ENCODE assay signal across 20 mouse cellular contexts in genomic region chr7:89445137-89445536, GRCm38 (mm10). TPM values are rescaled to one million over a fixed set of nuclear protein-coding genes. Genes with fewer than 3 reads are reported as not detected.
DNase-seq lines count a peak whose midpoint lies in the region; ATAC-seq and TF ChIP-seq lines count a peak whose summit lies in the region.
"Had no signal": no experiment of that assay in that cellular context is flagged by ENCODE, and none has a peak within 500 bp of the region (broad histone marks: within the 10 kb centered on the region; RNA-seq: fewer than 3 reads in every experiment).

No protein-coding gene starts in this region.

- POLR2A ChIA-PET in Patski (lab: Charles Lee) = no interaction called here

- WGBS in lung, postnatal 0 days = 35% methylated on average over 4 of the region's 4 CpGs

- H3K9me3 ChIP-seq in lung, postnatal 0 days (ENCODE audit: low read length) = no peaks in the 10 kb centered on the region
- H3K9me3 ChIP-seq: embryonic facial prominence, embryonic 12.5 days; heart, embryonic 10.5 days; intestine, embryonic 15.5 days; liver, embryonic 12.5 days; midbrain, embryonic 15.5 days; neural tube, embryonic 12.5 days had no signal

- peak; percentile 65; the same call in 1 of the 2 replicates for TF ChIP-seq EP300 in lung, postnatal 0 days (IDR thresholded peaks at IDR 0.05)

- H3K9ac ChIP-seq in lung, postnatal 0 days (replicated peaks; ENCODE audit: low read depth) = no peak overlapping the region
- H3K9ac ChIP-seq: embryonic facial prominence, embryonic 12.5 days; hindbrain, embryonic 14.5 days; intestine, embryonic 15.5 days; liver, embryonic 12.5 days; midbrain, embryonic 15.5 days; neural tube, embryonic 12.5 days had no signal

- no peak overlapping the region for H3K4me2 ChIP-seq in lung, postnatal 0 days (replicated peaks; ENCODE audit: low read depth, low read length)
- H3K4me2 ChIP-seq: embryonic facial prominence, embryonic 12.5 days; hindbrain, embryonic 14.5 days; intestine, embryonic 15.5 days; liver, embryonic 12.5 days; midbrain, embryonic 15.5 days; neural tube, embryonic 12.5 days had no signal

- CTCF ChIA-PET in Patski (lab: Charles Lee) = no interaction called here

- no peaks in the 10 kb centered on the region for H3K27me3 ChIP-seq in Patski
- H3K27me3 ChIP-seq in lung, postnatal 0 days (replicated peaks; ENCODE audit: insufficient read depth, low read length) = no peaks in the 10 kb centered on the region
- H3K27me3 ChIP-seq: embryonic facial prominence, embryonic 12.5 days; intestine, embryonic 15.5 days; liver, embryonic 12.5 days; midbrain, embryonic 15.5 days; neural tube, embryonic 12.5 days had no signal

- intact Hi-C loops in heart, postnatal 36 days (cut with DNase I) = no loop called here

- DNase-seq in 416B (ENCODE audit: low read depth) (peak; percentile 84), Patski (ENCODE audit: low read depth, low spot score) (no peak)
- peak; percentile 87 for DNase-seq in lung, postnatal 0 days (ENCODE audit: low spot score)
- peak; percentile 37 for DNase-seq in skeletal muscle tissue, adult 2 months (ENCODE audit: low read depth, low spot score)
- DNase-seq in spleen, postnatal 36 days (ENCODE audit: low spot score in 2 of 2) = no peak
- DNase-seq in heart, postnatal 36 days = no peak
- DNase-seq in gastrocnemius, postnatal 25 days = no peak
- DNase-seq: adrenal gland, postnatal 36 days; cerebellum, adult 8-10 months; gastrocnemius, postnatal 10 days; heart, postnatal 10 days; layer of hippocampus, postnatal 36 days; left cerebral cortex, postnatal 4 days had no signal

- peak; percentile 57 for ATAC-seq in Patski
- ATAC-seq in lung, postnatal 0 days = peak; percentile 92
- ATAC-seq: intestine, embryonic 15.5 days; liver, embryonic 12.5 days; midbrain, embryonic 15.5 days had no signal

- in situ Hi-C loops in Patski (cut with MboI; ENCODE audit: low pct_unique_long_range_greater_than_20kb) = no loop called here

- TF ChIP-seq CTCF in Patski (IDR thresholded peaks at IDR 0.05) = no peak
- no peak for TF ChIP-seq CTCF in lung, postnatal 0 days (IDR thresholded peaks at IDR 0.05)

- no peak overlapping the region for H3K4me3 ChIP-seq in lung, postnatal 0 days (ENCODE audit: low read depth, low read length)
- H3K4me3 ChIP-seq: embryonic facial prominence, embryonic 12.5 days; heart, embryonic 10.5 days; intestine, embryonic 15.5 days; liver, embryonic 12.5 days; midbrain, embryonic 15.5 days; neural tube, embryonic 12.5 days had no signal

- no peak overlapping the region for H3K27ac ChIP-seq in lung, postnatal 0 days (ENCODE audit: low read length)
- H3K27ac ChIP-seq: embryonic facial prominence, embryonic 12.5 days; heart, embryonic 10.5 days; hindbrain, embryonic 14.5 days; intestine, embryonic 15.5 days; liver, embryonic 12.5 days; midbrain, embryonic 15.5 days; neural tube, embryonic 12.5 days had no signal

- no peaks in the 10 kb centered on the region for H3K36me3 ChIP-seq in lung, postnatal 0 days (ENCODE audit: insufficient read depth, low read length)
- H3K36me3 ChIP-seq: embryonic facial prominence, embryonic 12.5 days; heart, embryonic 10.5 days; intestine, embryonic 15.5 days; liver, embryonic 12.5 days; midbrain, embryonic 15.5 days; neural tube, embryonic 12.5 days had no signal

- no peaks in the 10 kb centered on the region for H3K4me1 ChIP-seq in lung, postnatal 0 days (ENCODE audit: insufficient read depth, low read depth, low read length)
- H3K4me1 ChIP-seq: embryonic facial prominence, embryonic 12.5 days; heart, embryonic 10.5 days; intestine, embryonic 15.5 days; liver, embryonic 12.5 days; midbrain, embryonic 15.5 days; neural tube, embryonic 12.5 days had no signal

RNA-seq across cellular contexts. Expression of gene Fzd4, which starts 41.0 kb away (rescaled TPM):
- polyA plus RNA-seq in Patski (2021) = 55.9 TPM
- polyA plus RNA-seq in lung, postnatal 0 days (2015; fragmentation: Nextera tagmentation; extraction: Ambion mirVana) = 14.3 and 16.1 TPM in 2 replicates
- total RNA-seq in heart, postnatal 36 days (2021) = 10 to 100 TPM; 31.6 to 35.8 TPM
- total RNA-seq in gastrocnemius, postnatal 25 days (2021) = 10 to 100 TPM; 22.0 to 39.9 TPM

RNA-seq across cellular contexts. Expression of gene Tmem135, which starts 41.1 kb away (rescaled TPM):
- 48.3 TPM for polyA plus RNA-seq in Patski (2021)
- polyA plus RNA-seq in lung, postnatal 0 days (2015; fragmentation: Nextera tagmentation; extraction: Ambion mirVana) = 21.7 and 26.1 TPM in 2 replicates
- 10 to 100 TPM; 43.3 to 51.3 TPM for total RNA-seq in heart, postnatal 36 days (2021)
- 10 to 100 TPM; 13.1 to 21.6 TPM for total RNA-seq in gastrocnemius, postnatal 25 days (2021)

Comparison
In these comparisons a context has a peak if more than half of its experiments do, and no peak if none do; other contexts are left out.
1. DNase-seq: peak in 416B (single experiment), lung, postnatal 0 days (single experiment) and skeletal muscle tissue, adult 2 months (single experiment); none in Patski (single experiment), spleen, postnatal 36 days (0 of 2), heart, postnatal 36 days (0 of 2) and gastrocnemius, postnatal 25 days (single experiment).